Mouse (Mus musculus): ENCODE results near the gene Cbs.

Gene Cbs

DNA sequence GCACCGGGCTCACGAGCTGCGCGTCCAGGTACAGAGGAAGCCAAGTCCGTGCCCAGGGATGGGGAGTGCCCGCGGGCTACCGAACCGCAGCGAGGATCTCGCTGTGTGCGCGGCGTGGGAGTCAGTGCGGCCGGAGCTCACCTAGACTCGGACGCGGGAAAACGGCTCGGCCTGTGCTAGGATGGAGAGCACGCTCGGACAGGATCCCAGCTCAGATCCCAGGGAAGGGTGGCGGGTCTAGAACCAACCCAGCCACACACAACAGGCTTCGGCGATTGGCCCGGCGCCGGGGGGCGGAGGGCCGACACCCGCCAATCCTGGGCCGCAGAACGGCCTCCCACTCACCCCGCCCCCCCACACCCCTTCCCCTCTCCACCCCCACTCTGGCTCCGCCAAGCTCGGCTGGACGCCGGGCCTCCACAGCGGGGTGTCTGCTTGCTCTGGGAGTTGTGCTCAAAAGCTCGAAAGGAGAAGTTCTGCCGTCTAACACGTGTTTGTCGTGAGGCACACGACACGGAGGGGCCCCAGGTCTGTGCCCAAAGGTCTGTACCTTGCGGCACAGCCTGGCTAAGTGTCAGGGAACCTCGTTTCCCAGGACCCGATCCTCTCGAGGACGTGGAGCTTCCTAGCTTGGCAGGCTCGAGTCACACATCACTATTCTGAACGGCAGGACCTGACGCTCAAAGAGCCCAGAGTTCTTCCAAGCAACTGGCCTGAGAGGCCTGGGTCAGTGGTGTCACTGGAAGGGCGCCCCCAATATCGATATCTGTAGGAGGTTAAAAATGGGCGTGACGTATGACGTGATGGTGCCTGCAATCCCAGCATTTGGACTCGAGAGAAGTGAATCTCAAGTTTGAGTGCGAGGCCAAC is at the start of gene Cbs:
Cbs (minus strand) TSS at position 297 of the 870 bp plus-strand sequence.
- peak; percentile 53 for DNase-seq (ENCODE audit: low spot score)

DNA sequence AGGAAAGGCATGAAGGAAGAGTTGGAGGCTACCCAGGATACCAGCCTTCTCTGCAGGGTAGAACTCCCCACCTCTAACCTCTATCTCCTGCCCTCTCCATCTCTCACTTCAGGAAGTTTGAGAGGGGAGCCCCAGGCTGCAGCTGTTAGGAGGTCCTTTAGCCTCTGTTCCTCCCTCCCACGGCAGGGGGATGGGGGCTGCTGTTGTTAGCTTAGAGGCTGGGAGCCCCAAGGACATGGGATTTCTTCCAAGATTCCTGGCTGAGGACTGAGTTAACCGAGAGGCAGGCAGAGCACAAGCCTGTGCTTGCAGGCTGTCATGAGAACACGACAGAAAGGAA is 49.2 kb upstream of the Cbs start:
- DNase-seq (ENCODE audit: low spot score), result no peak

- peak; percentile 77 for DNase-seq (ENCODE audit: low spot score)
Measured at GRCm38 (mm10) chr17:31685514-31686224, 48.6 kb upstream of the Cbs start.

- no peak for DNase-seq (ENCODE audit: low spot score)
Measured at GRCm38 (mm10) chr17:31680450-31680849, 43.4 kb upstream of the Cbs start.

GRCm38 (mm10) chr17:31677507-31677906 is 40.5 kb upstream of the Cbs start, which contains the start of gene Cryaa:
TSS of gene Cryaa (plus strand) at chr17:31677807.
- DNase-seq (ENCODE audit: low spot score), result no peak

DNA sequence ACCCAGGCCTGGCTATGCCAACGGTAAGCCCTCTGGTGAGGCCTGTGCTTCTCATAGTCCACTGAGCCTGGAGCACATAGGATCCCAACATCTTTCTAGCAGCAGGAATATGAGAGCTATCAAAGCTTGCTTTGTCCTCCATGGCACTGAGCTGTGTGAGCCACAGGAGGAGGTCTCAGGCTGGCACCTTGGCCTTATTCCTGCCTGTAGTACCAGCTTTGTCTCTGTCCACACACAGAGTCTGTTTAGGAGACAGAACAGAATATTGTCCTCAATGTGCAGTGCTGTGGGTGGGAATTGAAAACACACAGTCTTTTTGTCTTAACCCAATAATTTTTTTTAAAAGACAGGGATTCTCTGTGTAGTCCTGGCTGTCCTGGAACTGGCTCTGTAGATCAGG is 37.4 kb upstream of the Cbs start:
- DNase-seq (ENCODE audit: low spot score), result no peak

DNA sequence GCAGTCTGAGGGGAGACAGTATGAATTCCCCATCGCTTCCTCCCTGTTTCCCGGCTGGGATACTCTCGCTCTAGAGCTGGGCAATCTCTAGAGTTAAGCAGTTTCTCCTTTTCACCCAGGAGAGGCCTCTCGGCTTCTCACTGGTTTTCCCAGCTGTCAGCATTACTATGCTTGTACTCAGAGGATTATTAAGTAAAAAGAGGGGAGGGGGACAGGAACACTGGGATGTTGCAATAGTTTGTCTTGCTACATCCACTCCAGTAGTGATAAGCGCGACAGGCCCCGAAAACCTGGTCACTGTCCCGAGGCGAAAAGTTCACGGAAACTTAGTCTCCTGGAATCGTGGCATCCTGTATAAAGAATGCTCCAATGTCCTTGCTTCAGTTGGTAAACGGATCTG is 35.2 kb upstream of the Cbs start:
- no peak for DNase-seq (ENCODE audit: low spot score)

- no peak for DNase-seq (ENCODE audit: low spot score)
Measured at GRCm38 (mm10) chr17:31671698-31672097, 34.7 kb upstream of the Cbs start.

DNA sequence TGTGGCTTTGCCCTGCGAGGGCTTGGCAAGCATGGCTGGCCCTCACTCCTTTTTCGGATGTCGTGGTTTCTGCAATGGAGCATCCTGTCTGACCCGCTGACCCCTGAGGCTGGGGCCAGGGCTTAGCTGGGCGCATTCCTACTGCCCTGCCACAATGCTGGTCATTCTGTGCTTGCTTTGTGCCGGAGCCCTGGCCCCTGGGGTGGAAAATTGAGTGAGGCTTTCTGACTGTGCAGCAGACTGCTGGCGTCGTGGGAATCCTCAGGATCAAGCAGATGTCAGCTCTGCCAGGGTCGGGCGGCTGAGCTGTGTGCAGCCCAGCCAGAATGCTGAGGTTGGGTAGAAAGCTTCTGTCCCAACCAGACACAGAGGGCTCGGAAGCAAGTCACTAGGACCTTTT is 33.1 kb upstream of the Cbs start:
- no peak for DNase-seq (ENCODE audit: low spot score)

DNA sequence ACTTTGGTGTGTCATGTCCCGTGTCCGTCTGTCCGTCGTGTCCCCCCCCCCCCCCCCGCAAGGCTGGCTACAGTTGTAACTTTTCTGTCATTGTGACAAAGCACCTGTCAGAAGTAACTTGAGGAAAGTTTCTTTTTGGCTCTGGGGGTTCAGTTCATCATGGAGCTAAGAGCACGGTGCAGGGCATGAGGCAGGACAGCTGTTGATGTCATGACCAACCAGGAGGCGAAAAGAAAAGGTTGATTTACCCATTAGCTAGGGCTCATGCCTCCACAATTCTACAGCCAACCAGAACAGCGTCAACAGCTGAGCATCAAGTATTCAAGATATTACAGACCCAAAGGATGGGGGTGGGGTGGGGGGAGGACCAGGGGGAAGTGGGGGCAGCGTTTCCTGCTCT is 31.3 kb upstream of the Cbs start:
- no peak for DNase-seq (ENCODE audit: low spot score)

GRCm38 (mm10) chr17:31664760-31665159 is 27.7 kb upstream of the Cbs start:
- DNase-seq (ENCODE audit: low spot score), result peak; percentile 74

GRCm38 (mm10) chr17:31662855-31663254 is 25.8 kb upstream of the Cbs start:
- DNase-seq (ENCODE audit: low spot score), result no peak

DNA sequence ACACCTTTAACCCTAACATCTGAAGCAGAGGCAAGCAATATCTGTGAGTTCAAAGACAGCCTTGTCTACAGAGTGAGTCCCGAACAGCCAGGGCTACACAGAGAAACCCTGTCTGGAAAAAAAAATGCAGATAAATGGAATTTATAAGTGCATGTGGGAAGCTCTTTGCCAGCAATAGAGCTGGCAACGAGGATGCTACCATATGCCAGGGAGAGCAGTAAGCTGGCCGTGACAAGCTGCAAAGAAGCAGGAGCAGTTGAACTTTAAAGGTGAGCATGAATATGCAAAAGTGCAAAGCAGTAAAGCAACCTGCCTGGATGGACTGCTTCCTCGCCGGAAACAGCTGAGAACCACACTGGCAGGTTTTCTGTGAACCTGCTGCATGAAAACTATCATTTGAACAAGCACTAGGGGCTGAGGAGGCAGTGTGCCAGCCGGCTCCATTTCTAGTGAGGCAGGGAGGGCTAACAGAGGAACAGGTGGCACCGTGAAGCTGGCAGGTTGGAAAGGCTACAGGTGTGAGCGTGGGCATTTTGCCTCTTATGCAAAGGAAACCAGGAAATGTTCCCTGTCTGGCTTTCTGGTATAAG is 23.7 kb upstream of the Cbs start:
- DNase-seq (ENCODE audit: low spot score), result no peak

DNA sequence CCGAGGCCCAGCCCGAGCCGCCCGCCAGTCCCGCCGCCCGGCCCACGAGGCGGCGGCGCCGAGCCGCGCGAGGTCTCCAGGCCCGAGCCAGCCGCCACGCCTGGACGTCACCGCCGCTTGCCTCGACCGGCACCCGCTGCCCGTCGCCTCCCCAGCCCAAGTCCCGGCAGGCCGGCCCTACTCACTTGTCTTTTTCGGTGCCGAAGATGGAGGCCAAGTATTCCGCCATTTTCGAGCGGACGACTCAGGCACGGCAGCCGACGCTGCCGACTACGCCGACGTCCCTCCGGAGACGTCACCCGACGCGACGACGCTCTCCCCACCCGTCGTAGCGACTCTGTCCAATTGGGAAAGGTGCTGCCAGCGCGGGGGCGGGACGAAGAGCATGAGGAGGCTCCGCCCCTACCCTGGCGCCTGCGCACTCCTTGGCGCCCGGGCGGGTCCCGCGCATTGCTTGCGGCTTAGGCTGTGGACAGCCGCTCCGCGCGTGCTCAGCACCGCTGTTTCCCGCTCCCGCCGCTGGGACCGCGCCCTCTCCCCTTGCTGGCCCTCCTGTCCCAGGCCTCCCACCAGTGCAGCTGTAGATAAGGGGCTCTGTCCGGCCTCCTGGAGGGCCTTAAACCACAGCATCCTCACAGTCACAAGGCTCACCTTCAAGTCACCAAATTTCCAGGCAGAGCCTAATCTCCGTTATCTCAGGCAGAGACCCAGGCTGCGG is 21.6 kb upstream of the Cbs start, which contains the start of gene U2af1:
U2af1 (minus strand) TSS at position 425 of the 718 bp plus-strand sequence.
- DNase-seq (ENCODE audit: low spot score), result peak; percentile 99

- no peak for DNase-seq (ENCODE audit: low spot score)
Measured at GRCm38 (mm10) chr17:31658136-31658467, 21.1 kb upstream of the Cbs start.

- DNase-seq (ENCODE audit: low spot score), result no peak
Measured at GRCm38 (mm10) chr17:31657141-31657983, 20.3 kb upstream of the Cbs start.

GRCm38 (mm10) chr17:31656682-31657081 is 19.6 kb upstream of the Cbs start:
- DNase-seq (ENCODE audit: low spot score), result no peak

DNA sequence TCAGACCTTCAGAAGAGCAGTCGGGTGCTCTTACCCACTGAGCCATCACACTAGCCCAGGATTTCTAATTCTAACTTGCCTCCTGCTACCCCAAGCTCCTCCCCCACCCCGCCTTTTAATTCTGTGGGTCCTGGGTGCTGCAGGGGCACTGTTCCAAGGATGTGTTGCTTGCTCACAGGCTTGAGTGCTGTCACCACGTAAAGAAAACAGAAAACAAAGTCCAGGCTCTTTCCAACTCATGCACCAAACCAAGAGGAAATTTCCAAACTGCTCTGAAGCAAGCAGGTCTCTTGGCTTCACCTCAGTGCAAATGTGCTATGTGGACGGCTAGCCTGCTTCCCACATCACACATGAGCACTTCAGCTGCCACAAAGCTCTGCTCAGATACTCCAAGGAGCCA is 18.3 kb upstream of the Cbs start:
- no peak for DNase-seq (ENCODE audit: low spot score)

DNA sequence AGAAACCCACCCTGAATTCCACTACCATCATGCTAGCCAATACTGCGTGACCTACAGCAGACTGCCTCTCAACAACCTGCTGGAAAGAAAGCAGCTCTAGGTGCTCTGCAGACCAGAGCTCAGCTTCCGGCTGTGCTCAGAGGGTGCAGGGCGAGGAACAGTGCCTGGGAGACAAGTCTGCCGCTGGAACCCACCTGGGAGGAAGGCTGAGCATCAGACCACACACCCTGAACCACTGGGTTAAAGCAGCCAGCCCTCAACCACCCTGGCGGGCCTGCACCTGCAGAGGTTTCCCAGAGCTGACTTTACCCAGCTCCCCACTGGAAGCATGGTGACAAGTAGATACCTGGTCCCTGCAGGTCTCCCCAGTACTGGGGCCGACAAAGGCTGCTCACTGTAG is 16.2 kb upstream of the Cbs start:
- no peak for DNase-seq (ENCODE audit: low spot score)

DNA sequence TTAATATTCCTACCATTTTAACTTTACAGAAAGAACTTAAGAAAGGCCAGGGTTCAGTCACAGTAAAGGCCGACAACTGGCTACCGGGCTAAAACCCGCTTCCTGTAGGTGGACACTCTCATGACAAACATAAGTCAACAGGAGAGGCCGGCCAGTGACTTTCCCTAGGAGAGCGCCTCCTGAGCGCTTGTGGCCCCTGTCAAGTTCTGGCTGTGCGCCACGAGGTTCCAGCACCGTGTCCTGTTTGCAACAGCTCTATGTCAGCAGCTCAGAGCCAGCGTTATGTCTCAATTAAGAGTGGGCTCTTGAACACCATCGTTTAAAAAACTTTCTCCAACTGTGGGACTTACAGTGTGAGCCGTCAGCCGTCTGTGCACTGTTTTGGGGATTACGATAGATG is 15.1 kb upstream of the Cbs start:
- DNase-seq (ENCODE audit: low spot score), result no peak

DNA sequence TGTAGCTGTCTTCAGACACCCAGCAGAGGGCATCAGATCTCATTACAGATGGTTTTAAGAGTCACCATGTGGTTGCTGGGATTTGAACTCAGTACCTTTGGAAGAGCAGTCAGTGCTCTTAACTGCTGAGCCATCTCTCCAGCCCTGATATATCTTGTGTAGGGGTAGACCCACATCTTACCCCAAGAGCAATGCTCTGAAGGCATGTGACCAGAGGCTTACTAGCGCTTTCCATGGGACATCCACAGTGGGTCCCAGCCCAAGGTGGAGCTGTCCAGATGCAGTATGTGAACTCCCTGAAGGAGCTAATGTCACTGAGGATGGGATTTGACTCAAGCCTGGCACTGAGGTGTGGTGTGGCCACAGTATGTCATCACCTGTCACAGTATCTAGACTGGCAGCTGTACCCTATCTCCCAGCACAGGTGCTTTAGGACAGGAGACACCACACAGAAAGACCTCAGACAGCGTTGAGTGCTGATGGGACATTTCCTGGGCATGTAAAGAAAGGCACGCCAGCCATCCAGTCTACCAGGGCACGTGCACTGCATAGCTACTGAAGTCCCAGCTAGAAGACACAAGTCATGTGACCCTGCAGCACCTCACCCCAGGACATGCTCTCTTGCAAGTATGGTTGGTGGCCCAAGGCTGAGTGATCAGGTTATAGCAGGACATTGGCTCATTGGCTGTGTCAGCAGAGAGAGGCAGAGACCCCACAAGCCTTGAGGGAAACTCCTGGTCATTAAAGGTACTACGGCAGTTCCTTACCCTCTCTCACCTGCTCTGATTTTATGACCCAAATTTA is 9.4 kb upstream of the Cbs start:
- DNase-seq (ENCODE audit: low spot score), result no peak
